Mouse (Mus musculus) limb, embryonic 12.5 days (tissue): ENCODE data around the gene St13. TPM values are rescaled to one million over a fixed set of nuclear protein-coding genes. Genes with fewer than 3 reads are reported as not detected.
A peak's percentile ranks its signal among the peaks of the same experiment; 100 is the strongest.
"Not testable (repeated sequence)": the region's sequence is repeated elsewhere in the genome, so short reads cannot be mapped to it uniquely, and the experiment has no call there.

Experiments used
- ATAC-seq: fragments of 200-750 bp; cut with Nextera tagmentation; 2 replicates; pipeline ENCODE4 v1.8.0; 2017; ENCODE audit warnings: low read depth, moderate TSS enrichment; ENCODE audit not compliant: insufficient number of reproducible peaks, insufficient read depth, low FRiP score, low TSS enrichment
- H3K27ac ChIP-seq: fragments of 300-500 bp; sonication (generic); 2 replicates; pipeline ENCODE4 v1.5.1; 2016; ENCODE audit warnings: mild to moderate bottlenecking, moderate library complexity
- H3K27me3 ChIP-seq: fragments of 300-500 bp; sonication (generic); 2 replicates; pipeline ENCODE4 v1.6.1; 2016; ENCODE audit warnings: mild to moderate bottlenecking, moderate library complexity
- H3K36me3 ChIP-seq: fragments of 300-500 bp; sonication (generic); 2 replicates; pipeline ENCODE4 v1.6.1; 2016; ENCODE audit warnings: mild to moderate bottlenecking, moderate library complexity
- H3K4me1 ChIP-seq: fragments of 300-500 bp; sonication (generic); replicated peaks from 2 replicates; pipeline ENCODE4 v1.6.1; 2016
- H3K4me2 ChIP-seq: fragments of 300-500 bp; sonication (generic); 2 replicates; pipeline ENCODE4 v1.6.1; 2016; ENCODE audit warnings: mild to moderate bottlenecking, moderate library complexity
- H3K4me3 ChIP-seq: fragments of 300-500 bp; sonication (generic); replicated peaks from 2 replicates; pipeline ENCODE4 v1.5.1; 2016; ENCODE audit warnings: mild to moderate bottlenecking
- H3K9ac ChIP-seq: fragments of 300-500 bp; sonication (generic); replicated peaks from 2 replicates; pipeline ENCODE4 v1.6.1; 2016; ENCODE audit warnings: mild to moderate bottlenecking, moderate library complexity
- H3K9me3 ChIP-seq: fragments of 300-500 bp; sonication (generic); 2 replicates; pipeline ENCODE4 v1.6.1; 2016; ENCODE audit warnings: mild to moderate bottlenecking, moderate library complexity
- WGBS: fragments of 180-500 bp; shearing (Covaris S2); methylation state at CpG from one replicate; pipeline ENCODE4 v1.1.7; 2016; 5-methylcytosine and 5-hydroxymethylcytosine counted together
- polyA plus RNA-seq: library from polyadenylated mRNA; unstranded; fragments of >200 nt; fragmentation: Nextera tagmentation; extraction: Ambion mirVana; gene quantifications from 2 replicates; pipeline ENCODE4 v1.2.1, GENCODE M21; 2016

Gene St13
- 200 and 207 TPM in 2 replicates for polyA plus RNA-seq

- under 1% methylated on average over 50 of the region's 50 CpGs for WGBS
- ATAC-seq: peak; percentile 99
- H3K4me3 ChIP-seq: peak within 1 kb of the TSS; percentile 92
Observed at GRCm38 (mm10) chr15:81399638-81400315, at the start of gene St13, which contains the start of gene Xpnpep3. Gene St13, minus strand, starts transcription at chr15:81400077. Gene Xpnpep3, plus strand, starts transcription at chr15:81400138.

GRCm38 (mm10) chr15:81448463-81448862 lies 48.6 kb upstream of the St13 start:
- Histone ChIP-seq H3K4me3 (no peak overlapping the region), H3K9me3 (no peaks in the 10 kb centered on the region), H3K4me2 (no peak overlapping the region), H3K27me3 (no peaks in the 10 kb centered on the region), H3K36me3 (peaks cover 58% of the 10 kb centered on the region), H3K27ac (no peak overlapping the region), H3K4me1 (no peaks in the 10 kb centered on the region), H3K9ac (no peak overlapping the region)
- WGBS: 49% methylated on average over 3 of the region's 3 CpGs
- ATAC-seq: no peak

More at GRCm38 (mm10) chr15:81399638-81400315, at the start of gene St13, which contains the start of gene Xpnpep3:
- peaks cover 22% of the 10 kb centered on the region for H3K4me1 ChIP-seq
- H3K9me3 ChIP-seq: no peaks in the 10 kb centered on the region
- no peaks in the 10 kb centered on the region for H3K27me3 ChIP-seq
- peak within 1 kb of the TSS; percentile 91 for H3K9ac ChIP-seq
- H3K27ac ChIP-seq: peak within 1 kb of the TSS; percentile 93
- H3K36me3 ChIP-seq: no peaks in the 10 kb centered on the region
- H3K4me2 ChIP-seq: peak within 1 kb of the TSS; percentile 82

DNA sequence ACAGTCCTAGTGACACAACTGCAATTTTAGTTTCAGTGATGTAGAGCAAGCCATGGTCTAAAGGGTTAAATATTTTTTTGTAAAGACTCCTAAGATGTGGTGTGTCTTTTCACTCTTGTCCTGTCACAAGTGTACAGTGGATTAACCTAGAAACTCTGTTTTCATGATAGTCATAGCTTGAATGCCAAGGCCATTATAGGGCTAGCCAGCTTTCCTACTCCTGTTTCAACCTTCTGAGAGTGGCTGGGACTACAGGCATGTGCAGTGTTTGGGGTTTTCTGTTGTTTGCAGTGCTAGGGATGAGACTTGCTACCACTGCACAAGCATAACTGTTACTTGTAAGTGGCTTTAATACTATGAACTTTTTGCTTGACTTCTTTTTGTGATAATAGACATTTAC lies 39.4 kb upstream of the St13 start:
- ATAC-seq: no peak
- Histone ChIP-seq H3K9me3 (no peaks in the 10 kb centered on the region), H3K9ac (no peak overlapping the region), H3K27ac (no peak overlapping the region), H3K27me3 (no peaks in the 10 kb centered on the region), H3K36me3 (peaks cover 42% of the 10 kb centered on the region; the same call in 1 of the 2 replicates), H3K4me2 (no peak overlapping the region), H3K4me1 (no peaks in the 10 kb centered on the region), H3K4me3 (no peak overlapping the region)

- H3K36me3 ChIP-seq: peaks cover 38% of the 10 kb centered on the region; the same call in 1 of the 2 replicates
- whole genome bisulfite sequencing: 92% methylated on average over 1 of the region's 1 CpGs
- no peaks in the 10 kb centered on the region for H3K27me3 ChIP-seq
- no peak overlapping the region for H3K4me2 ChIP-seq
- H3K9me3 ChIP-seq: no peaks in the 10 kb centered on the region
- no peak for ATAC-seq
- no peak overlapping the region for H3K4me3 ChIP-seq
- H3K9ac ChIP-seq: no peak overlapping the region
- H3K4me1 ChIP-seq: no peaks in the 10 kb centered on the region
- no peak overlapping the region for H3K27ac ChIP-seq
Observed at GRCm38 (mm10) chr15:81438345-81438744, 38.5 kb upstream of the St13 start.

- H3K9me3 ChIP-seq: no peaks in the 10 kb centered on the region
- H3K27me3 ChIP-seq: no peaks in the 10 kb centered on the region
- H3K9ac ChIP-seq: no peak overlapping the region
- ATAC-seq: no peak
- H3K36me3 ChIP-seq: peaks cover 44% of the 10 kb centered on the region
- 70% methylated on average over 1 of the region's 1 CpGs for WGBS
- no peaks in the 10 kb centered on the region for H3K4me1 ChIP-seq
- H3K4me3 ChIP-seq: no peak overlapping the region
- H3K27ac ChIP-seq: no peak overlapping the region
- no peak overlapping the region for H3K4me2 ChIP-seq
Observed at GRCm38 (mm10) chr15:81431195-81431594, 31.3 kb upstream of the St13 start.

- no peak overlapping the region for H3K27ac ChIP-seq
- 93% methylated on average over 2 of the region's 2 CpGs for WGBS
- no peak overlapping the region for H3K4me2 ChIP-seq
- no peaks in the 10 kb centered on the region for H3K4me1 ChIP-seq
- H3K9me3 ChIP-seq: no peaks in the 10 kb centered on the region
- no peaks in the 10 kb centered on the region for H3K27me3 ChIP-seq
- no peak overlapping the region for H3K9ac ChIP-seq
- ATAC-seq: no peak
- H3K4me3 ChIP-seq: no peak overlapping the region
- peaks cover 45% of the 10 kb centered on the region for H3K36me3 ChIP-seq
Observed at GRCm38 (mm10) chr15:81427947-81428346, 28.1 kb upstream of the St13 start.

- H3K36me3 ChIP-seq: peaks cover 21% of the 10 kb centered on the region
- 86% methylated on average over 3 of the region's 3 CpGs for WGBS
- no peak overlapping the region for H3K4me3 ChIP-seq
- no peaks in the 10 kb centered on the region for H3K9me3 ChIP-seq
- H3K4me2 ChIP-seq: no peak overlapping the region
- ATAC-seq: no peak
- no peaks in the 10 kb centered on the region for H3K4me1 ChIP-seq
- no peak overlapping the region for H3K27ac ChIP-seq
- H3K9ac ChIP-seq: no peak overlapping the region
- H3K27me3 ChIP-seq: no peaks in the 10 kb centered on the region
Observed at GRCm38 (mm10) chr15:81425311-81425710, 25.4 kb upstream of the St13 start.

- 0 out of 2 replicates have a peak overlapping the region, but pooled peaks have one; percentile 29 for H3K27ac ChIP-seq
- H3K4me1 ChIP-seq: no peaks in the 10 kb centered on the region
- ATAC-seq: no peak
- H3K36me3 ChIP-seq: peaks cover 12% of the 10 kb centered on the region
- H3K4me2 ChIP-seq: no peak overlapping the region
- 72% methylated on average over 7 of the region's 7 CpGs for WGBS
- no peaks in the 10 kb centered on the region for H3K9me3 ChIP-seq
- H3K4me3 ChIP-seq: no peak overlapping the region
- H3K9ac ChIP-seq: no peak overlapping the region
- no peaks in the 10 kb centered on the region for H3K27me3 ChIP-seq
Observed at GRCm38 (mm10) chr15:81422156-81422681, 22.3 kb upstream of the St13 start.

GRCm38 (mm10) chr15:81421454-81421853 lies 21.6 kb upstream of the St13 start:
- Histone ChIP-seq H3K27ac (no peak overlapping the region), H3K4me2 (no peak overlapping the region), H3K4me1 (0 out of 2 replicates have a peak, but pooled peaks cover 3% of the 10 kb centered on the region), H3K36me3 (peaks cover 10% of the 10 kb centered on the region), H3K27me3 (no peaks in the 10 kb centered on the region), H3K4me3 (no peak overlapping the region), H3K9ac (no peak overlapping the region), H3K9me3 (no peaks in the 10 kb centered on the region)
- 33% methylated on average over 1 of the region's 1 CpGs for WGBS
- no peak for ATAC-seq

DNA sequence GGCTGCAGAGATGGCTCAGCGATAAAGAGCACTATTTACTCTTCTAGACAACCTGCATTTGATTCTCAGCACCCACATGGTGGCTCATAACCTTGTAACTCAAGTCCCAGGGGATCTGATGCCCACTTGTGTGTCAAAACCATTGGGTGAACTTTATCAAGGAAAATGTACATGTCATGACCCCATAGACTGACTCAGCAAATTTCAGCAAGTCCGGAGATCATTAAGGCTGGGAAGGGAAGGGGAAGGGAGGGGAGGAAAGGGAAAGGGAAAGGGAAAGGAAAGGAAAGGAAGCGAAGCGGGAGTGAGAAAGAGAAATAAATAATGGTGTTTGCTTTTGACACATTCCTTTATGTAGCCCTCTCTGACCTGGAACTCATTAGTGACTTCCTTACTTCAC lies 18.2 kb upstream of the St13 start:
- no peak overlapping the region for H3K9ac ChIP-seq
- no peaks in the 10 kb centered on the region for H3K27me3 ChIP-seq
- no peak overlapping the region for H3K4me2 ChIP-seq
- ATAC-seq: no peak
- H3K4me1 ChIP-seq: 0 out of 2 replicates have a peak, but pooled peaks cover 3% of the 10 kb centered on the region
- no peak overlapping the region for H3K27ac ChIP-seq
- WGBS: 81% methylated on average over 4 of the region's 4 CpGs
- peaks cover 7% of the 10 kb centered on the region for H3K36me3 ChIP-seq
- H3K9me3 ChIP-seq: no peaks in the 10 kb centered on the region
- H3K4me3 ChIP-seq: no peak overlapping the region

DNA sequence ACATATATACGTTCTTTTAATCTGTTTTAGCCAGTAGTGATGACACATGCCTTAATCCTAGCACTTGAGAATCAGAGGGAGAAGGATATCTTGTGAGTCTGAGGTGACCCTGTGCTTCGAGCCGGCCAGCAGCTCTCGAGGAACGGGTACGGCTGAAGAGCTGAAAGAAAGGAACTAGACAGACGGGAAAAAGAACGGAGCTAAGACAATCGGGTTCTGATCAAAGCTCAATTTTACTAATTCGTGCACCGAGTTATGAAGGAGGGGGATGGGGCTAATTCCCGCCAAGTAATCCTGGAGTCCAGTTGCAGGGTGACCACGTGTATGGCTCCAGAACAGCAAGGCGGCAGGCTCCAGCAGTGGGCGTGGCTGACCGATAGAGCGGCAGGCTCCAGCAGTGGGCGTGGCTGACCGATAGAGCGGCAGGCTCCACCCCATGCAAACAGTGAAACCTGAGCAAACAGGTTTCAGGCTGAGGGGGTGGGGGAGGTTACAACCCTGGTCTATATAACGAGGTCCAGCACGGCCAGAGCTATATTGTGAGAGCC lies 17.0 kb upstream of the St13 start:
- peak; percentile 87 for ATAC-seq
- 10% methylated on average over 22 of the region's 22 CpGs for WGBS
- H3K4me1 ChIP-seq, H3K27me3 ChIP-seq, H3K9me3 ChIP-seq, H3K36me3 ChIP-seq, H3K27ac ChIP-seq: not testable (repeated sequence)
- Histone ChIP-seq H3K9ac (peak overlapping the region; percentile 56), H3K4me3 (peak overlapping the region; percentile 28), H3K4me2 (peak overlapping the region; percentile 52)
